Mouse (Mus musculus) 3134 (cell line): ENCODE measurements around the gene Ampd3.

Experiments
- DNase-seq: peaks from one replicate; pipeline ENCODE4 v3.0.0-alpha.2; 2011; ENCODE audit warnings: low spot score; ENCODE audit not compliant: insufficient read length; ENCODE audit errors: extremely low read depth

Ampd3 gene

DNA sequence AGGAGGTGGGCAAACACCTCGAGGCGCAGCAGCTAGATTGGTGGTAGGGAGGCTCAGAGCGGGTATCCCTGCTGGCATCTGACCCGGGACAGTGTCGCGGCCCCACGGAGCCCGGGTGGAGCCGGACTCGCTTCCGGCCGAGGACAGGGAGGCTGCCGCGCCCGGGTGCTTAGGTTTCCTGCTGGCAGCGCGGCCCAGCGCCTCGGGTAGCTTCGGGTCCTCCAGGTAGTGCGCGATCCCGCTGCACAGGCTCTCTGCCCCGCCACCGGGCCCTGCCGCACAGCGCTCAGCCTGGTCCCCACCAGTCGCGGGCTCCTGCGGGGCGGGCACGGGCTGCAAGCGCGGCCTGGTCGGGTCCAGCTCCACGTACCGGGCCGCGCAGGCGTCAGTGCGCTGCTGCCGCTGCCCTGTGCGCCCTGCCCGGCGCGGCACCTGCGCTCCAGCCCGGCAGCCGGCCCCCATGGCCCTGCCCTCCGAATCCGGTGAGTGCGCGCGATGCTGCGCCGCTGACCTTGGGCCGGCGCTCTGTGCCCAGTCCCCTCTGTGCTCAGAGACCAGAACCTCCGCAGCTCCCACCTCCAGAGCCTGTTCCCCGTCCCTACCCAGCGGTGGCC is 552 bp downstream of the Ampd3 start:
- DNase-seq: peak; percentile 75

- DNase-seq: no peak
Measured at GRCm38 (mm10) chr7:110769094-110769493, 1.1 kb downstream of the Ampd3 start.

DNA sequence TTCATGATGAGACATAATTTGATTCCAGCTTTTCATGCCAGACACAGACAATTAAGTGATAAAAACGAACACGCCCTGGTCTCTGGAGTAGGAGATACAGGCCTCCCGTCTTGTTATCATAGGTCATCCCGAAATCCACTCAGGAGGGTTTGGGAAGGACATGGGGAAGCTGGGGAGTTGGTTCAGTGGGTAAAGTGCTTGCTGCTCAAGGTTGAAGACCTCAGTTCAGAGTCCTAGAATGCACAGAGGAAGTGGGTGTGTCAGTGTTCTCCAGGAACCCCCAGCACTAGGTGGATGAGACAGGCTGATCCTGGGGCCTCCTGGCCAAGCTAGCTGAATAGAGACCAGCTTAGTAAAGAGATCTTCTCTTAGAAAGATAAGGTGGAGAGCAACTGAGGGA is 2.9 kb downstream of the Ampd3 start:
- no peak for DNase-seq

- DNase-seq: peak; percentile 36
Measured at GRCm38 (mm10) chr7:110772343-110772742, 4.3 kb downstream of the Ampd3 start.

DNA sequence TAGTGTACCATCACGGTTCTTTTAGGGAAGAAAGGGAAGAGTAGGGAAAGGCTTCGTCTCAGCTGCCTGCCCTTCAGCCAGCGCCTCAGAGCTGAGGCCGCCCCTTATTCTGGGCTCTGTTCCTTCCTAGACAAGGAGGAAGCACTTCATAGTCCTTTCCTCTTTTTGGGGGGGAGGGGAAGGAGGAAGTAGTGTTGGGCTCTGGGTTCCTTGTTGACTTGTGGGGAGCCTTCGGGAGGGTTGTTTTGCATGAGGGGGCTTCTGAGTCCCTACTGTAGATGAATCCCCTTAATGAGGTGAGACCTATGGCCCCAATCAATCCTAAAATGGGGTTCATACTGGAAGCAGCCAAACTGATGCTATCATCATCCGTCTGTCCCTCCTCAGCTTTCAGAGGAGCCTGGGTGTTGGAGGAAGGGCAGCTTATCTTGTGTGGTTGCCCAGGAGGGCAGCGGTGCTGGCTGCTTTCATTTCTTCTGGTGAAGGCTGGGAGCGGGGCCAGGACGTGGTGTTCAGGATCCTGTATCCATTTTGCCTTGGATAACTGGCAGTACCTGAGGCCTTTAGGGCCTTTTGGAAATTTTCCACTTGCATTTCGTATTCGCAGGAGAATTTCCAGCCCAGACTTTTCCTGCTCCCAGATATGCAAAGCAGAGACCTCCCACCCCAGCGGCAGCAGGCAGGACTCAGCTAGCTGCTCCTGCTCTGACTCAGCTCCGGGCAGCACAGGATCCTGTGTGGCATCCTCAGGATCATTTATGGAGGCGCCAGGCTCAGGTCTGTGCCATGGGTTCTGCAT is 5.4 kb downstream of the Ampd3 start:
- peak; percentile 71 for DNase-seq

DNA sequence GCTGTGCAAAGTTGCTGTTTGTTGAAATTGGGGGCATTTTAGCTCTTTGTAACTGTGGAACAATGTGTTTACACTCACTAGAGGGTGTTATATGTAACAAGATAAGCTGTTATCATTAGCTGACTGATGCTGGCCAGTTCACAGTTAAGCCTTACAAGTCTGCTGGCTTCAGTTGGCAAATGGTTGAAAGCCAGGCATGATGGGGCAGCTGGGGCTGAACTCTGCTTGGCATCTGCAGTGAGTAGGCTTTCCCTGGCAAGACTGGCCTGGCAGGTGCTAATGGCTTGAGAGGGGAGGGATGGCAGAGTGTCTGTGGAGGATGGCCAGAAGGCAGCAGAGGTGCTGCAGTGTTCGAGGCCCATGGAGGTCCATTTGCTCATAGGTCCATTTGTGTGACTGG is 6.1 kb downstream of the Ampd3 start:
- peak; percentile 47 for DNase-seq

DNA sequence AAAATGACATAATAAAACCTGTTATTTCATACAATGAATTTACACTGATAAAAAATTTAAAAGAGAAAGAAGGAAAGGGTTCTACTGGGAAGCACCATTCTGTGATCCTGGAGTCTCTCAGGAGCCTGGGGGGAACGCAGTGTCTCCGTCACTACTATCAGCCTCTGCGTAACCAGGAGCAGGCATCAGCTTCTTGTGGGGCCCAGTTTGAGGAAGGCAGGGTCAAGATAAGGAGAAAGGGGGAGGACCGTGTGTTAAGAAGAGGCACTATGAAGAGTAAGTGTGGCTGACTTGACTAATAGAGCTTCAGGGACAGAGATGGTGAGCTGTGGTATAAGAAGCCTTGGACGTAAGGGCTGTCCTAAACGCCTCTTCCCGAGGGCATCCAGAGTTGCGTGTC is 6.7 kb downstream of the Ampd3 start:
- DNase-seq: no peak

DNA sequence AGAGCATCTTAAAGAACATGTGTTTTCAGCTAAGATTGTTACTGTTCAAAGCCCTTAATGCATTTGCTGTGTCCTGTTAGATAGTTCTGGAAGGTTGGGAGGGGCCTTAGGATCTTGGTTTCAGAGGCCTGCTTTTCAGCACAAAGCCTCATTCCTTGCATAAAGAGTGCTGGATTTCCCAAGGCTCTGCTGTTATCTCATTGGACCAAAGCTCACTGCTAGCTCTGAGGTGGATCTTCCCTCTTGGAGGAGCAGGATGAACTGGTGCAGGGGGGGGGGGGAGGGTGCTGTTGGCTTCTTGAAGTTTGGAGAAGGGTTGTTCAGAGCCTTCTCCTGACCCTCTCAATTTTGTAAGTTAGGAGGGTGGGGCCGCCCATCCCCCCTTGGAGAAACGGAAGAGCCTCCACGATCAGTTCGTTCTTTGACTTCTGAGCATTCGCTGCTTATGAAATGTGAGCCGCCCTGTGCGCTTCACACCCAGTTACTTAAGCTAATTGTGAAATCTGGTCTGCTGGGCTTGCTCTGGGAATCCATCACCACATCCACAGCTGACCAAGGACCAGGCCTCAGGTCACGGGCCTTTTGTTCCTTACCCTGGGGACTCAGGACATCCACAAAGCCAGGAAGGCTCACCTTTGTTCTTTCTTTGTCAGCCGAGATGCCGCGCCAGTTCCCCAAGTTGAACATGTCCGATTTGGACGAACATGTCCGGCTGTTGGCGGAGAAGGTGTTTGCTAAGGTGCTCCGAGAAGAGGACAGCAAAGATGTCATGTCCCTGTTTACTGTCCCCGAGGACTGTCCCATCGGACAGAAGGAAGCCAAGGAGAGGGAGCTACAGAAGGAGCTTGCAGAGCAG is 9.4 kb downstream of the Ampd3 start:
- DNase-seq: no peak

- DNase-seq: no peak
Measured at GRCm38 (mm10) chr7:110778933-110779332, 10.9 kb downstream of the Ampd3 start.

DNA sequence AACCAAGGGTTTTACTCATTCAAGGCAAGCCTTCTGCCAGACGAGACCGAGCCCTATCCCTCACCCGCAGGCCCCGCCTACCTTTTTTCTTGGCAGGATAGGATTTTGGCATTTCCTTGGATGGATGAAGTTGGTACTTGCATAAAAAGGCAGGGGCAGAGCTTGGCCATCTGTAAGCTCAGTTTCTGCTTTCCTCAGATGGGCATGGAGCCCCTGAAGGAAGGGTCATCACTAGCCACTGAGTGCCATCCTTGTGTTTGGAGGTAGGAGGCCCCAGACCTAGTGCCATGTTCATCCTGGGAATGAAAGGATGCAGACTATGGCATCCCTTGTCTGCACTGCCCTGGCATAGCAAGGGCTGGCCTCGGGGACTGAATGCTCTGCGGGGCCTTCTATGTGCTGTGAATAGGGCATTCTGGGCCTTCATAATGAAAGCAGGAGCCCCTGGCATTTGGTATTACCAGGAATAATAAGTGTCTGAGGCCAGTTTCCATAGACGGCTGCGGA is 11.7 kb downstream of the Ampd3 start:
- peak; percentile 62 for DNase-seq

- DNase-seq: peak; percentile 71
Measured at GRCm38 (mm10) chr7:110780520-110780919, 12.5 kb downstream of the Ampd3 start.

DNA sequence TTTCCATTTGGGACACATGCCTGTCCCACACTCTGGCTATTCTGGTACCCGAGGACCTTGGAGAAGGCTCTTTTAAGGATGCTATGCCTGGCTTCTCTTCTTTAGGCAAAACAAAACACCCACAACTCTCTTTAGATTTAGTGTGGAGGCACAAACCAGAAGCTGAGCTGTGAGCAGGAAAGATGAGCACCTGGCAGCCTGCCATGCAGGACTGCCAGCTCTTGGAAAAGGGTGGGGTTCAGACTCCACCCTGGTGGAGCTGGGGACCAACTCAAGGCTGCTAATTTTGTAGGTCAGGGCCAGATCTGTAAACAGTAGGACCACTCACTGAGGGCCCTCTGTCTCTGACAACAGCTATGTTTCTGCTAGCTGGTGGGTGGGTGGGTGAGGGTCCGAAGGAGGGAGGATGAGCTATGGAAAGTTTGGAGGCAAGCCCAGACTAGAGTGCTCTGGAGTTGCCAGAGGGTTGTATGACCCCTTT is 13.3 kb downstream of the Ampd3 start:
- no peak for DNase-seq

DNA sequence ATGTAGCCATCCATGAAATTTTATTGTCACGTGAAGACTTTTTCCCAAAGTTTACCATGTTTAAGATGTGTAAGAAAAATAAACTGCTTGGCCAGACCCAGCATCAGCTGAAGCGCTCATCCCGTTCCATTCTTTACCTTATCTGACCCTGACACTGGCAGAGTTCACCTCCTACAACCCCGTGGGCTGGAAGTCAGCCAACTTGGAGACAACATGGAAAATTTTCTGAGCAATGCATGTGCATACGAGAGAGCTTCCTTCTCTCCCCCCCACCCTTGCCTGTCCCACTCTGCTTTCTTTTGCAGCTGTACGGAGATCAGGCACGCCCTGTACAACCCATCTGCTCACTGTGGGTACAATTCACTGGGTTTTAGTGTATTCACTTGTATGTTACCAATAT is 14.1 kb downstream of the Ampd3 start:
- DNase-seq: no peak

GRCm38 (mm10) chr7:110782845-110783478 is 15.0 kb downstream of the Ampd3 start:
- no peak for DNase-seq

DNA sequence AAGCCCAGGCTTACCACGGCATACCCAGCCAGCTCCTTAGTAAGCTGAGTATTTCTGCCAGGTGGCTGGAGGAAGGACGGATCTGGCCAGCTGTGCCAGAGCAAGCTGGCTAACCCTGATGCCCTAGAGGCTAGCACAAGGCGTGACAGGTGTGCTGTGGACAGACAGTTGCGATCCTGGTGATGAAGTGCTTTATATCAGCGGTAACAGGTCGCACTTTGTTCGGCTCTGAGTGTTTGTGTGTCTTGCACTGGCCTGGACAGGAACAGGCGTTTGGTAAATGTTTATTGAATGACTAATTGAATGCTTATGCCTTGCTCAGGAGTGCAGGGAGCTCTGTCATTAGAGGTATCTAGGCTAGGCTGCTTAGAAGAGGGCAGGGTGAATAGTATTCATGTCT is 17.0 kb downstream of the Ampd3 start:
- DNase-seq: peak; percentile 48

- no peak for DNase-seq
Measured at GRCm38 (mm10) chr7:110785741-110786146, 17.7 kb downstream of the Ampd3 start.

DNA sequence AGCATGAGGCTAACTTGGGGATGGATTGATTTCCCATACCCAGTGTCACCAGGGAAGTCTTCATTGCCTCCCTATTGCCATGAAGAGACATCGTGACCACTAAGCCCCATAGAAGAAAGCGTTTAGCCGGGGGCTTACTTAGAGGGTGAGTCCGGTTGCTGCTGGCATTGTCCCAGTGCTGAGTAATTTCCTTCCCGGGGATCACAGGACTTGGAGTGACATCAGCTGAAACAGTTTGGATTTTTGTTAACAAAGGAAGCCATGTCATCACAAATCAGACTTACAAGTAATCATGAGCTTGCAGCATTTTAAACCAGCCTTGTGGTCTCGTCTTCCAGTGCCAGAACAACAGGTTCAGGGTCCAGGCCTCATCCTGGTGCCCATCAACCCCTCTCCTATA is 19.3 kb downstream of the Ampd3 start:
- peak; percentile 55 for DNase-seq

GRCm38 (mm10) chr7:110790878-110791277 is 22.9 kb downstream of the Ampd3 start:
- no peak for DNase-seq

GRCm38 (mm10) chr7:110792201-110792600 is 24.2 kb downstream of the Ampd3 start:
- DNase-seq: no peak

DNA sequence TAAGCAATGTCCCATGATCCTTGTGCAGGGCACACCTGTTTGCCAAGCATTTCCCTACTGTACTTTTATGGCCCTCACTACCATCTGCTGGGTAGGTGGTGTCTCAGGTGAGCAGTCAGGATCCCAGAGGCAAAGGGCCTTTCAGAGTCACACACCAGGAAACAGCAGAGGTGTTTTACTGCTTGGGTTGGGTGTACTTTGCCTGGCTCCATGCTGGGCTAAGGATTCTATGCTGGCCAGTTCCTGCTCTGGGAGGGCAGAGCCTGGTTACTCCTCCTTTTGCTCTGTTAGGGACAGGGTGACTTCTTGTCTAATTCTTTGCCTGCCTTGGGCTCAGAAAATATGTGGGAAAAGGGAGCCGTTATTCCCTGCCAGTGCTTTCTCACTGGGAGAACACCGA is 24.8 kb downstream of the Ampd3 start:
- DNase-seq: no peak

GRCm38 (mm10) chr7:110794722-110795121 is 26.7 kb downstream of the Ampd3 start:
- DNase-seq: no peak
